Mouse (Mus musculus): ENCODE data around the gene Gm49711. TPM values are rescaled to one million over a fixed set of nuclear protein-coding genes. Genes with fewer than 3 reads are reported as not detected.

Gene Gm49711
- total and polyA plus RNA-seq, 3 experiments, result not detected

GRCm38 (mm10) chr16:92177718-92178117 lies 119.6 kb downstream of the Gm49711 start:
- Histone ChIP-seq H3K27me3 (replicated peaks) (no peaks in the 10 kb centered on the region), H3K79me2 (replicated peaks; ENCODE audit: control insufficient read depth, extremely low read depth, insufficient read depth, poor library complexity, severe bottlenecking) (no peaks in the 10 kb centered on the region), H3K9ac (ENCODE audit: insufficient read depth, low read depth) (no peak overlapping the region), H3K4me3 (replicated peaks in 1 of 3; ENCODE audit: low read depth in 2 of 3, low read length in 2 of 3, poor library complexity in 1 of 3) (no peak overlapping the region), H3K27ac (ENCODE audit: insufficient read depth, low read depth) (no peak overlapping the region), H3K4me1 (ENCODE audit: control insufficient read depth in 1 of 2, insufficient read depth in 2 of 2) (no peaks in the 10 kb centered on the region), H3K4me2 (ENCODE audit: insufficient read depth, low read depth, poor library complexity, severe bottlenecking) (no peak overlapping the region), H3K36me3 (replicated peaks in 1 of 2; ENCODE audit: control insufficient read depth in 1 of 2, insufficient read depth in 1 of 2, low read length in 1 of 2) (no peaks in the 10 kb centered on the region), H3K9me3 (replicated peaks; ENCODE audit: low read length) (no peaks in the 10 kb centered on the region)
- dilution Hi-C loops (cut with MboI; ENCODE audit: extremely low pct_ligation_motif_present, extremely low pct_unique_long_range_greater_than_20kb, low sequenced_read_pairs), result no loop called here
- in situ Hi-C loops (cut with MboI; ENCODE audit: low pct_ligation_motif_present, low pct_unique_long_range_greater_than_20kb, low sequenced_read_pairs), result loop anchor here (5.0 kb wide), 1 partner anchor 240 kb away; no protein-coding TSS in a partner anchor
- DNase-seq (ENCODE audit: extremely low read depth), result no peak
- TF ChIP-seq SMC3 (IDR thresholded peaks at IDR 0.05; ENCODE audit: low read depth, low read length) (peak; percentile 26; the same call in 1 of the 2 replicates), RAD21 (IDR thresholded peaks at IDR 0.05; ENCODE audit: low read depth, low read length) (peak; percentile 28), CTCF (conservative IDR thresholded peaks at IDR 0.05 in 1 of 2, IDR thresholded peaks at IDR 0.05 in 1 of 2; ENCODE audit: low read depth in 2 of 2, low read length in 2 of 2) (peak in 1 of 2 experiments; percentile 30; a peak in 2 of 4 replicates), TCF12 (IDR thresholded peaks at IDR 0.05; ENCODE audit: low read depth, low read length) (no peak), ZKSCAN1 (IDR thresholded peaks at IDR 0.05; ENCODE audit: borderline replicate concordance, low read depth, low read length) (no peak)

- no peaks in the 10 kb centered on the region for H3K27me3 ChIP-seq (replicated peaks)
- H3K9ac ChIP-seq (ENCODE audit: insufficient read depth, low read depth), result no peak overlapping the region
- H3K4me1 ChIP-seq (ENCODE audit: control insufficient read depth in 1 of 2, insufficient read depth in 2 of 2), result peaks cover 0 to 5% of the 10 kb centered on the region in 2 experiments; a peak in 1 of 4 replicates
- no peak overlapping the region for H3K27ac ChIP-seq (ENCODE audit: insufficient read depth, low read depth)
- TF ChIP-seq ZMIZ1 (IDR thresholded peaks at IDR 0.05; ENCODE audit: low read depth, low read length), result no peak
- no peak for TF ChIP-seq TBP (conservative IDR thresholded peaks at IDR 0.05; ENCODE audit: low read depth, low read length)
- TF ChIP-seq NELFE (IDR thresholded peaks at IDR 0.05; ENCODE audit: low read depth, low read length), result no peak
- no peak for TF ChIP-seq GABPA (IDR thresholded peaks at IDR 0.05; ENCODE audit: insufficient replicate concordance, low read depth, low read length)
- no peak for TF ChIP-seq CHD2 (IDR thresholded peaks at IDR 0.05; ENCODE audit: low read length)
- TF ChIP-seq HCFC1 (IDR thresholded peaks at IDR 0.05; ENCODE audit: low read depth, low read length), result no peak
- TF ChIP-seq UBTF (IDR thresholded peaks at IDR 0.05; ENCODE audit: low read depth, low read length), result no peak
- TF ChIP-seq ZKSCAN1 (IDR thresholded peaks at IDR 0.05; ENCODE audit: borderline replicate concordance, low read depth, low read length), result no peak
- TF ChIP-seq MYC (IDR thresholded peaks at IDR 0.05; ENCODE audit: low read depth, low read length), result no peak
- no peak for TF ChIP-seq POLR2AphosphoS2 (IDR thresholded peaks at IDR 0.05; ENCODE audit: low read depth, low read length)
- TF ChIP-seq POLR2A (IDR thresholded peaks at IDR 0.05; ENCODE audit: low read depth, low read length), result no peak
- TF ChIP-seq RCOR1 (conservative IDR thresholded peaks at IDR 0.05; ENCODE audit: low read depth, low read length), result no peak
- no peak for TF ChIP-seq TCF12 (IDR thresholded peaks at IDR 0.05; ENCODE audit: low read depth, low read length)
- TF ChIP-seq MXI1 (IDR thresholded peaks at IDR 0.05; ENCODE audit: low read depth, low read length), result no peak
- no peak for TF ChIP-seq E2F4 (IDR thresholded peaks at IDR 0.05; ENCODE audit: insufficient replicate concordance, low read depth, low read length)
- TF ChIP-seq KAT2A (IDR thresholded peaks at IDR 0.05; ENCODE audit: insufficient replicate concordance, low read length), result no peak
- no peak for TF ChIP-seq IRF4 (IDR thresholded peaks at IDR 0.05; ENCODE audit: low read depth, low read length)
- H3K9me3 ChIP-seq (replicated peaks; ENCODE audit: low read length), result no peaks in the 10 kb centered on the region
- dilution Hi-C loops (cut with MboI; ENCODE audit: extremely low pct_ligation_motif_present, extremely low pct_unique_long_range_greater_than_20kb, low sequenced_read_pairs) (no loop called here), in situ Hi-C loops (cut with MboI; ENCODE audit: low pct_ligation_motif_present, low pct_unique_long_range_greater_than_20kb, low sequenced_read_pairs) (loop anchor here (5.0 kb wide), 1 partner anchor 242 kb away; no protein-coding TSS in a partner anchor)
- H3K4me2 ChIP-seq (ENCODE audit: insufficient read depth, low read depth, poor library complexity, severe bottlenecking), result no peak overlapping the region
- no peaks in the 10 kb centered on the region for H3K79me2 ChIP-seq (replicated peaks; ENCODE audit: control insufficient read depth, extremely low read depth, insufficient read depth, poor library complexity, severe bottlenecking)
- no peaks in the 10 kb centered on the region for H3K36me3 ChIP-seq (replicated peaks in 1 of 2; ENCODE audit: control insufficient read depth in 1 of 2, insufficient read depth in 1 of 2, low read length in 1 of 2)
- no peak overlapping the region for H3K4me3 ChIP-seq (replicated peaks in 1 of 3; ENCODE audit: low read depth in 2 of 3, low read length in 2 of 3, poor library complexity in 1 of 3)
- DNase-seq (ENCODE audit: extremely low read depth), result no peak
Observed at GRCm38 (mm10) chr16:92179306-92179705, 121.2 kb downstream of the Gm49711 start.
